Mouse (Mus musculus): ENCODE results near the gene Slc24a3. TPM values are rescaled to one million over a fixed set of nuclear protein-coding genes. Genes with fewer than 3 reads are reported as not detected.
A peak's percentile ranks its signal among the peaks of the same experiment; 100 is the strongest.

Slc24a3 gene
- polyA plus RNA-seq, 1 experiment from 2014 or later, result 1.8 TPM

- Histone ChIP-seq H3K27ac (no peak overlapping the region), H3K27me3 (no peaks in the 10 kb centered on the region), H3K9ac (no peak overlapping the region), H3K4me3 (no peak overlapping the region), H3K4me2 (no peak overlapping the region), H3K36me3 (no peaks in the 10 kb centered on the region), H3K4me1 (replicated peaks) (no peaks in the 10 kb centered on the region), H3K9me3 (replicated peaks) (no peaks in the 10 kb centered on the region)
- WGBS, result 82% methylated on average over 4 of the region's 4 CpGs
- no peak for ATAC-seq (replicated peaks; ENCODE audit: insufficient number of reproducible peaks, insufficient read depth, low FRiP score, low read depth)
These were observed 78.8 kb downstream of the Slc24a3 start for GRCm38 (mm10) chr2:145246384-145246783.

- H3K4me3 ChIP-seq, result no peak overlapping the region
- no peaks in the 10 kb centered on the region for H3K36me3 ChIP-seq
- H3K27me3 ChIP-seq, result no peaks in the 10 kb centered on the region
- ATAC-seq (replicated peaks; ENCODE audit: insufficient number of reproducible peaks, insufficient read depth, low FRiP score, low read depth), result no peak
- no peaks in the 10 kb centered on the region for H3K4me1 ChIP-seq (replicated peaks)
- WGBS, result 77% methylated on average over 3 of the region's 3 CpGs
- no peaks in the 10 kb centered on the region for H3K9me3 ChIP-seq (replicated peaks)
- H3K9ac ChIP-seq, result no peak overlapping the region
- H3K4me2 ChIP-seq, result no peak overlapping the region
- H3K27ac ChIP-seq, result no peak overlapping the region
These were observed 80.6 kb downstream of the Slc24a3 start for GRCm38 (mm10) chr2:145248185-145248584.

GRCm38 (mm10) chr2:145257332-145257731, 89.8 kb downstream of the Slc24a3 start:
- WGBS, result 27% methylated on average over 3 of the region's 3 CpGs
- 0 out of 2 replicates have a peak, but pooled peaks have one; percentile 35 for ATAC-seq (replicated peaks; ENCODE audit: insufficient number of reproducible peaks, insufficient read depth, low FRiP score, low read depth)
- Histone ChIP-seq H3K4me2 (no peak overlapping the region), H3K4me1 (replicated peaks) (0 out of 2 replicates have a peak, but pooled peaks cover 2% of the 10 kb centered on the region), H3K27ac (no peak overlapping the region), H3K36me3 (no peaks in the 10 kb centered on the region), H3K9me3 (replicated peaks) (no peaks in the 10 kb centered on the region), H3K9ac (no peak overlapping the region), H3K27me3 (no peaks in the 10 kb centered on the region), H3K4me3 (no peak overlapping the region)

- 86% methylated on average over 2 of the region's 2 CpGs for WGBS
- no peak for ATAC-seq (replicated peaks; ENCODE audit: insufficient number of reproducible peaks, insufficient read depth, low FRiP score, low read depth)
- Histone ChIP-seq H3K36me3 (no peaks in the 10 kb centered on the region), H3K27me3 (no peaks in the 10 kb centered on the region), H3K9ac (no peak overlapping the region), H3K4me3 (no peak overlapping the region), H3K9me3 (replicated peaks) (no peaks in the 10 kb centered on the region), H3K4me2 (no peak overlapping the region), H3K27ac (no peak overlapping the region), H3K4me1 (replicated peaks) (0 out of 2 replicates have a peak, but pooled peaks cover 2% of the 10 kb centered on the region)
These were observed 90.3 kb downstream of the Slc24a3 start for GRCm38 (mm10) chr2:145257855-145258254.

GRCm38 (mm10) chr2:145260574-145260973, 93.0 kb downstream of the Slc24a3 start:
- H3K4me1 ChIP-seq (replicated peaks), result 0 out of 2 replicates have a peak, but pooled peaks cover 2% of the 10 kb centered on the region
- no peaks in the 10 kb centered on the region for H3K9me3 ChIP-seq (replicated peaks)
- H3K36me3 ChIP-seq, result no peaks in the 10 kb centered on the region
- H3K9ac ChIP-seq, result no peak overlapping the region
- no peak overlapping the region for H3K27ac ChIP-seq
- ATAC-seq (replicated peaks; ENCODE audit: insufficient number of reproducible peaks, insufficient read depth, low FRiP score, low read depth), result no peak
- no peak overlapping the region for H3K4me3 ChIP-seq
- no peak overlapping the region for H3K4me2 ChIP-seq
- H3K27me3 ChIP-seq, result no peaks in the 10 kb centered on the region
- 81% methylated on average over 1 of the region's 1 CpGs for WGBS

- no peak overlapping the region for H3K27ac ChIP-seq
- no peak for ATAC-seq (replicated peaks; ENCODE audit: insufficient number of reproducible peaks, insufficient read depth, low FRiP score, low read depth)
- H3K4me3 ChIP-seq, result no peak overlapping the region
- H3K4me2 ChIP-seq, result no peak overlapping the region
- H3K9ac ChIP-seq, result no peak overlapping the region
- H3K4me1 ChIP-seq (replicated peaks), result 0 out of 2 replicates have a peak, but pooled peaks cover 2% of the 10 kb centered on the region
- no peaks in the 10 kb centered on the region for H3K27me3 ChIP-seq
- no peaks in the 10 kb centered on the region for H3K9me3 ChIP-seq (replicated peaks)
- no peaks in the 10 kb centered on the region for H3K36me3 ChIP-seq
- 85% methylated on average over 1 of the region's 1 CpGs for WGBS
These were observed 94.6 kb downstream of the Slc24a3 start for GRCm38 (mm10) chr2:145262153-145262552.

GRCm38 (mm10) chr2:145266723-145267122, 99.2 kb downstream of the Slc24a3 start:
- no peak overlapping the region for H3K9ac ChIP-seq
- ATAC-seq (replicated peaks; ENCODE audit: insufficient number of reproducible peaks, insufficient read depth, low FRiP score, low read depth), result no peak
- no peak overlapping the region for H3K27ac ChIP-seq
- no peaks in the 10 kb centered on the region for H3K9me3 ChIP-seq (replicated peaks)
- H3K4me2 ChIP-seq, result no peak overlapping the region
- no peaks in the 10 kb centered on the region for H3K4me1 ChIP-seq (replicated peaks)
- WGBS, result 43% methylated on average over 1 of the region's 1 CpGs
- H3K4me3 ChIP-seq, result no peak overlapping the region
- no peaks in the 10 kb centered on the region for H3K27me3 ChIP-seq
- H3K36me3 ChIP-seq, result no peaks in the 10 kb centered on the region

- Histone ChIP-seq H3K27ac (no peak overlapping the region), H3K36me3 (no peaks in the 10 kb centered on the region), H3K9ac (no peak overlapping the region), H3K4me1 (replicated peaks) (no peaks in the 10 kb centered on the region), H3K4me3 (no peak overlapping the region), H3K9me3 (replicated peaks) (no peaks in the 10 kb centered on the region), H3K4me2 (no peak overlapping the region), H3K27me3 (no peaks in the 10 kb centered on the region)
- no peak for ATAC-seq (replicated peaks; ENCODE audit: insufficient number of reproducible peaks, insufficient read depth, low FRiP score, low read depth)
These were observed 101.4 kb downstream of the Slc24a3 start for GRCm38 (mm10) chr2:145268971-145269370.

GRCm38 (mm10) chr2:145269410-145269809, 101.9 kb downstream of the Slc24a3 start:
- no peak overlapping the region for H3K4me3 ChIP-seq
- no peaks in the 10 kb centered on the region for H3K4me1 ChIP-seq (replicated peaks)
- 70% methylated on average over 4 of the region's 4 CpGs for WGBS
- H3K36me3 ChIP-seq, result no peaks in the 10 kb centered on the region
- ATAC-seq (replicated peaks; ENCODE audit: insufficient number of reproducible peaks, insufficient read depth, low FRiP score, low read depth), result no peak
- H3K27me3 ChIP-seq, result no peaks in the 10 kb centered on the region
- no peak overlapping the region for H3K27ac ChIP-seq
- no peak overlapping the region for H3K9ac ChIP-seq
- H3K9me3 ChIP-seq (replicated peaks), result no peaks in the 10 kb centered on the region
- no peak overlapping the region for H3K4me2 ChIP-seq

- WGBS, result 78% methylated on average over 9 of the region's 9 CpGs
- no peak overlapping the region for H3K9ac ChIP-seq
- H3K9me3 ChIP-seq (replicated peaks), result no peaks in the 10 kb centered on the region
- no peak for ATAC-seq (replicated peaks; ENCODE audit: insufficient number of reproducible peaks, insufficient read depth, low FRiP score, low read depth)
- H3K27ac ChIP-seq, result no peak overlapping the region
- H3K4me3 ChIP-seq, result no peak overlapping the region
- no peak overlapping the region for H3K4me2 ChIP-seq
- H3K27me3 ChIP-seq, result no peaks in the 10 kb centered on the region
- H3K4me1 ChIP-seq (replicated peaks), result no peaks in the 10 kb centered on the region
- H3K36me3 ChIP-seq, result no peaks in the 10 kb centered on the region
These were observed 106.6 kb downstream of the Slc24a3 start for GRCm38 (mm10) chr2:145274016-145274677.

GRCm38 (mm10) chr2:145279336-145279735, 111.8 kb downstream of the Slc24a3 start:
- Histone ChIP-seq H3K4me1 (replicated peaks) (no peaks in the 10 kb centered on the region), H3K36me3 (no peaks in the 10 kb centered on the region), H3K9ac (no peak overlapping the region), H3K27me3 (no peaks in the 10 kb centered on the region), H3K4me3 (no peak overlapping the region), H3K27ac (no peak overlapping the region), H3K4me2 (no peak overlapping the region), H3K9me3 (replicated peaks) (no peaks in the 10 kb centered on the region)
- 70% methylated on average over 1 of the region's 1 CpGs for WGBS
- no peak for ATAC-seq (replicated peaks; ENCODE audit: insufficient number of reproducible peaks, insufficient read depth, low FRiP score, low read depth)

- no peak for ATAC-seq (replicated peaks; ENCODE audit: insufficient number of reproducible peaks, insufficient read depth, low FRiP score, low read depth)
- Histone ChIP-seq H3K4me3 (no peak overlapping the region), H3K27ac (no peak overlapping the region), H3K9ac (no peak overlapping the region), H3K36me3 (no peaks in the 10 kb centered on the region), H3K4me1 (replicated peaks) (no peaks in the 10 kb centered on the region), H3K4me2 (no peak overlapping the region), H3K9me3 (replicated peaks) (no peaks in the 10 kb centered on the region), H3K27me3 (no peaks in the 10 kb centered on the region)
- WGBS, result 45% methylated on average over 2 of the region's 2 CpGs
These were observed 116.2 kb downstream of the Slc24a3 start for GRCm38 (mm10) chr2:145283746-145284145.
